Mouse (Mus musculus): ENCODE data around the gene Lhfp. TPM values are rescaled to one million over a fixed set of nuclear protein-coding genes. Genes with fewer than 3 reads are reported as not detected.

The Lhfp gene
- polyA plus RNA-seq, 1 experiment from 2014 or later: 77.0 TPM

DNA sequence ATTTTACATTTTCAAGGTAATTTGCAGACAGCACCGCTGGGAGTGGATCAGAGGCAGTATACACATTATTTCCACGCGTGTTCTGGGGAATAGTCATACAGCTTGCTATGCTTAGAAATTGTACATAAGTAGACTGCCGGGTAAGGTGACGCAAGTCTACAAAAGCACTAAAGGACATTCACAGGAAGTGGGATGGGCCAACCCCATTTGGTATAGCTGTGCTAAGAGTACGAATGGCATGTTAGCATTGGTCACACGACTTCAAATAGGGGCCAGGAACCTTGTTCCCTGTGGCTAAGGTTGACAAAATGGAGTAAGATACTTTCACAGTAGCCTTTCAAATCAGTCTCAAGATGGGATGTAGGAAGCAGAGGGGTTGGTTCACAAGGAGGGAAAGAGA is 4.4 kb upstream of the Lhfp start:
- Histone ChIP-seq H3K27me3 (ENCODE audit: control insufficient read depth, insufficient read depth, low read depth, low read length) (no peaks in the 10 kb centered on the region), H3K36me3 (ENCODE audit: control insufficient read depth, insufficient read depth, low read length) (no peaks in the 10 kb centered on the region), H3K27ac (ENCODE audit: low read length) (no peak overlapping the region), H3K4me1 (replicated peaks; ENCODE audit: control insufficient read depth, insufficient read depth, low read length) (peaks cover 6% of the 10 kb centered on the region; the same call in 1 of the 2 replicates), H3K9ac (ENCODE audit: low read length) (no peak overlapping the region), H3K4me3 (ENCODE audit: low read length) (no peak overlapping the region), H3K9me3 (ENCODE audit: control insufficient read depth, low read length) (no peaks in the 10 kb centered on the region), H3K4me2 (ENCODE audit: low read depth, low read length) (no peak overlapping the region)
- WGBS: 72% methylated on average over 7 of the region's 7 CpGs
- no peak for ATAC-seq (ENCODE audit: low read depth)

DNA sequence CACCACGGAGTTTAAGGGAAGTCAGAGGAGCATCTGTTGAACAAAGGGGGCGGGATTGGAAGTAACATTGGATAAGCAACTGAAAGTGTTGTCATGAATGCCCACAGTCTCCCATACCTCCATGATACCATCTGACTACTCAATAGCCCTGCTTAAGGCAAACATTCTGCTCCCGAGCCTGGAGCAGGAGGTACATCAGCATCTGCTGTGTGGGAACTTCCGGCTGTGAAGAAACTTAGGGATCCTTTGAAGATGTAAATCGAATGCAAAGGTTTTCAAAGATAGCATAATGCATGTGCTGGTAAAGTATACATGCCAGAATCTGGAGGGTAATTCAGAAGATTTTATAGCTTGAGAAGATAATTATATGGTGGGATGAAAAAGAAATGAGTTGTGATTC is 2.4 kb upstream of the Lhfp start:
- Histone ChIP-seq H3K27me3 (ENCODE audit: control insufficient read depth, insufficient read depth, low read depth, low read length) (no peaks in the 10 kb centered on the region), H3K4me3 (ENCODE audit: low read length) (no peak overlapping the region), H3K4me1 (replicated peaks; ENCODE audit: control insufficient read depth, insufficient read depth, low read length) (peaks cover 20% of the 10 kb centered on the region), H3K9me3 (ENCODE audit: control insufficient read depth, low read length) (no peaks in the 10 kb centered on the region), H3K9ac (ENCODE audit: low read length) (no peak overlapping the region), H3K36me3 (ENCODE audit: control insufficient read depth, insufficient read depth, low read length) (no peaks in the 10 kb centered on the region), H3K27ac (ENCODE audit: low read length) (no peak overlapping the region), H3K4me2 (ENCODE audit: low read depth, low read length) (no peak overlapping the region)
- 54% methylated on average over 5 of the region's 5 CpGs for WGBS
- no peak for ATAC-seq (ENCODE audit: low read depth)

DNA sequence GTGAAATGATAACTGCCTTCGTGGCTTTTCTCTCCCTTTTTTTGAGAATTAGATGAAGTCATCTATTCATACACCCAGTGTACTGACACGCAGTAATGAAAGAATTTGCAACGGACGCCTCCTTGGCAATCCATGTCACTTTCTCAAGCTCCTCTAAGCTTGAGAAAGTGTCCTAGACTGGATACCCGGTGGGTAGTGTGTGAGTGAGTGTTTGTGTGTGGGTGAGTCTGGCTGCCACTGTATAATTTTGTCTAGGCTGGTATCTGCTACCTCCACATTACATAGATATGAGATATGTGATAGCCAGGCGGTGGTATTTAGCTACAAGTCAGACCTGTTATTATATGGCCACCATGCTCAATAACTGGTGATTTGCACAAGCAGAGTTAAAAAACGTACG is 1.6 kb upstream of the Lhfp start:
- no peak overlapping the region for H3K4me2 ChIP-seq (ENCODE audit: low read depth, low read length)
- H3K9ac ChIP-seq (ENCODE audit: low read length): no peak overlapping the region
- no peaks in the 10 kb centered on the region for H3K36me3 ChIP-seq (ENCODE audit: control insufficient read depth, insufficient read depth, low read length)
- H3K27me3 ChIP-seq (ENCODE audit: control insufficient read depth, insufficient read depth, low read depth, low read length): no peaks in the 10 kb centered on the region
- H3K9me3 ChIP-seq (ENCODE audit: control insufficient read depth, low read length): no peaks in the 10 kb centered on the region
- H3K4me1 ChIP-seq (replicated peaks; ENCODE audit: control insufficient read depth, insufficient read depth, low read length): peaks cover 22% of the 10 kb centered on the region
- H3K4me3 ChIP-seq (ENCODE audit: low read length): no peak overlapping the region
- H3K27ac ChIP-seq (ENCODE audit: low read length): no peak overlapping the region
- no peak for ATAC-seq (ENCODE audit: low read depth)
- 65% methylated on average over 8 of the region's 8 CpGs for WGBS

DNA sequence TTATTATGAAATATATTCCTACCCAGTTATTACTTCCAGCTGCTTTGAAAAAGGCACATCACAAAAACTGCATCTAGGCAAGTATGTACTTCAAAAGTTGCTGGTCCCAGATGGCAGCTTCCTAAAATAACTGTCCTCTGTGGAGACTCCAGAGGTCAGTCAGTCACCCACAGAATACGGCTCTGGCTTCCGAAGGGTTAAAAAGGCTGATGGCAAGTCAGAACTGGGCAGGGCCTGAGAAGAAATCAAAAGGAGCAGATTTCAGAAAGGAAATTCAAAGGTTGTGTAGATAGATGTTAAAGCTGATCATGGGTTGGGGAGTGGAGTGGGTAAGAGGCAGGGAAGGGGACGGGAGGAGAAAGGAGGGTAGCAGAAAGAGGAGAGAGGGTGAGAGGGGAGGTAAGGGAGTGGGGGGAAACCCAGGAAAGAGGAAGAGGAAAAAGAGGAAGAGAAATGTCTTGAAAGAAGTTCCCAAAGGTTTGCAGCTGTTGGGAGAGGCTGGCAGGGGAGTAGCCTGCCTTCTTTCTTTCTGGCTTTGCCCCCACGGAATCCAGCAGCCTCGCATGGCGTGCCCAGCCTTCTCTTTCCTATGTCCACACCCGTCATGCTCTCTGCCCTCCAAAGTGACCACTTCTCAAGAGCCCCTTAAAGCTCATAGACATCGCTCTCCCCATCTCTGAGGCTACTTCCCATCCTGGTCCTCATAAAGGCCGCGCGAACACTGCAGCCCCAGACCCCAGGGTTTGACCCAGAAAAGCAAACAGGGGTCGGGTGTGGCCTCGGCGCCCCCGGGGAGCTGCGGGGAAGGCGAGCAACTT is 526 bp upstream of the Lhfp start:
- Histone ChIP-seq H3K27ac (ENCODE audit: low read length) (peak overlapping the region; percentile 49), H3K27me3 (ENCODE audit: control insufficient read depth, insufficient read depth, low read depth, low read length) (no peaks in the 10 kb centered on the region), H3K36me3 (ENCODE audit: control insufficient read depth, insufficient read depth, low read length) (no peaks in the 10 kb centered on the region), H3K4me2 (ENCODE audit: low read depth, low read length) (peak overlapping the region; percentile 94), H3K4me3 (ENCODE audit: low read length) (peak overlapping the region; percentile 81), H3K9ac (ENCODE audit: low read length) (peak overlapping the region; percentile 82), H3K4me1 (replicated peaks; ENCODE audit: control insufficient read depth, insufficient read depth, low read length) (peaks cover 26% of the 10 kb centered on the region), H3K9me3 (ENCODE audit: control insufficient read depth, low read length) (no peaks in the 10 kb centered on the region)
- peak; percentile 27 for ATAC-seq (ENCODE audit: low read depth)
- WGBS: 7% methylated on average over 17 of the region's 17 CpGs

DNA sequence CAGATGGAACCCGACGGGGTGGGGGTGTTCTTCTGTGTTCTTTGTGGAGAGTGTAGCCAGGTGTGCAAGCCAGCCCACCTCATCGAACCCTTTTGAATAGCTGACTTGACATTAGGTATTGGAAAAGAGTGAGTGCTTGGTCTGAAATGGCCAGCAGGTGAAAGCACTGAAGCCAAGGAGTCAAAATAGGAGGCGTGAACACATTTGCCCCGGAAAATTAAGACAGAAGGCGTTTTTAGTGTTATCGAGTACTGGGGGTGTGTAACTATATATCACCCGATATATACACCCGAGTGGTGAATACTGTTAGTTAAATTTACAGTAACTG is 876 bp downstream of the Lhfp start:
- Histone ChIP-seq H3K9ac (ENCODE audit: low read length) (peak overlapping the region; percentile 82), H3K27ac (ENCODE audit: low read length) (no peak overlapping the region), H3K9me3 (ENCODE audit: control insufficient read depth, low read length) (no peaks in the 10 kb centered on the region), H3K4me2 (ENCODE audit: low read depth, low read length) (peak overlapping the region; percentile 94), H3K4me3 (ENCODE audit: low read length) (peak overlapping the region; percentile 81), H3K4me1 (replicated peaks; ENCODE audit: control insufficient read depth, insufficient read depth, low read length) (peaks cover 30% of the 10 kb centered on the region), H3K27me3 (ENCODE audit: control insufficient read depth, insufficient read depth, low read depth, low read length) (no peaks in the 10 kb centered on the region), H3K36me3 (ENCODE audit: control insufficient read depth, insufficient read depth, low read length) (no peaks in the 10 kb centered on the region)
- 17% methylated on average over 9 of the region's 9 CpGs for WGBS
- no peak for ATAC-seq (ENCODE audit: low read depth)

DNA sequence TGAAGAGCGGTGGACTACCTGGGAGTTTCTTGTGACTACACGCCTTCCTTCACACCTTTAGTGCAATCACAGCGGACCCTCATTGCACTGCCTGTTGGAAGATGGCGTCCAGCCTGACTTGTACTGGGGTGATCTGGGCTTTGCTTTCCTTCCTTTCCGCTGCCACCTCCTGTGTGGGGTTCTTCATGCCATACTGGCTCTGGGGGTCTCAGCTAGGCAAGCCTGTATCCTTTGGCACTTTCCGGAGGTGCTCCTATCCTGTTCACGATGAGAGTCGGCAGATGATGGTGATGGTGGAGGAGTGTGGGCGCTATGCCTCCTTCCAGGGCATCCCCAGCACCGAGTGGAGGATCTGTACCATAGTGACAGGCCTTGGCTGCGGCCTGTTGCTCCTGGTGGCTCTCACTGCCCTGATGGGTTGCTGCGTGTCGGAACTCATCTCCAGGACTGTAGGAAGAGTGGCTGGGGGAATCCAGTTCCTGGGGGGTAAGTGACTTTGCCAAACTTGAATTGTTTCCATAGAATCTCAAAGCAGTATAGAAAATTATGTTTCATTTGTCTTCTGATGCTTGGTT is 2.0 kb downstream of the Lhfp start:
- peaks cover 30% of the 10 kb centered on the region for H3K4me1 ChIP-seq (replicated peaks; ENCODE audit: control insufficient read depth, insufficient read depth, low read length)
- H3K4me2 ChIP-seq (ENCODE audit: low read depth, low read length): peak overlapping the region; percentile 94
- H3K4me3 ChIP-seq (ENCODE audit: low read length): peak overlapping the region; percentile 81
- H3K9me3 ChIP-seq (ENCODE audit: control insufficient read depth, low read length): no peaks in the 10 kb centered on the region
- peak overlapping the region; percentile 12 for H3K9ac ChIP-seq (ENCODE audit: low read length)
- ATAC-seq (ENCODE audit: low read depth): no peak
- WGBS: 84% methylated on average over 13 of the region's 13 CpGs
- H3K36me3 ChIP-seq (ENCODE audit: control insufficient read depth, insufficient read depth, low read length): no peaks in the 10 kb centered on the region
- peak overlapping the region; percentile 60; the same call in 1 of the 2 replicates for H3K27ac ChIP-seq (ENCODE audit: low read length)
- no peaks in the 10 kb centered on the region for H3K27me3 ChIP-seq (ENCODE audit: control insufficient read depth, insufficient read depth, low read depth, low read length)

DNA sequence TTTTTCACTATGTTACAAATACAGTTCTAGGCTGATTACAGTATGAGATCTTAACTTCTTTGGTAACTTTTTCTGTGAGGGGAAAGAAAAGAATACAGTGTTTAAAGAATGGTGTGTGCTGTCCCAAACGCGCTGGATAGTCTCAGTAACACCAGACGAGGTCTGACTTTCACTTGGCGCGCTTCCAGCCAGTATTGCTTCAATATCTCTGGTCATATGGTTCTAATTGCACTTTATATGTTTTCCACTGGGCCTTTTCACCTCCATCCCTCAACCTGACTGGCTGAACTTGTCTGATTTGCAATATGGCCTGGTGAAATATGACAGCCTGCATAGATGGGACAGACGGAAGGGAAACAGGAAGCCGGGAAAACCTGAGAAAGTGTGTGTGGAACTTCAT is 2.9 kb downstream of the Lhfp start:
- H3K36me3 ChIP-seq (ENCODE audit: control insufficient read depth, insufficient read depth, low read length): no peaks in the 10 kb centered on the region
- peak overlapping the region; percentile 33 for H3K4me3 ChIP-seq (ENCODE audit: low read length)
- H3K4me2 ChIP-seq (ENCODE audit: low read depth, low read length): peak overlapping the region; percentile 57
- 36% methylated on average over 7 of the region's 7 CpGs for whole genome bisulfite sequencing
- peak overlapping the region; percentile 86 for H3K27ac ChIP-seq (ENCODE audit: low read length)
- H3K9ac ChIP-seq (ENCODE audit: low read length): peak overlapping the region; percentile 49; the same call in 1 of the 2 replicates
- H3K4me1 ChIP-seq (replicated peaks; ENCODE audit: control insufficient read depth, insufficient read depth, low read length): peaks cover 30% of the 10 kb centered on the region
- H3K27me3 ChIP-seq (ENCODE audit: control insufficient read depth, insufficient read depth, low read depth, low read length): no peaks in the 10 kb centered on the region
- ATAC-seq (ENCODE audit: low read depth): peak; percentile 72
- no peaks in the 10 kb centered on the region for H3K9me3 ChIP-seq (ENCODE audit: control insufficient read depth, low read length)

DNA sequence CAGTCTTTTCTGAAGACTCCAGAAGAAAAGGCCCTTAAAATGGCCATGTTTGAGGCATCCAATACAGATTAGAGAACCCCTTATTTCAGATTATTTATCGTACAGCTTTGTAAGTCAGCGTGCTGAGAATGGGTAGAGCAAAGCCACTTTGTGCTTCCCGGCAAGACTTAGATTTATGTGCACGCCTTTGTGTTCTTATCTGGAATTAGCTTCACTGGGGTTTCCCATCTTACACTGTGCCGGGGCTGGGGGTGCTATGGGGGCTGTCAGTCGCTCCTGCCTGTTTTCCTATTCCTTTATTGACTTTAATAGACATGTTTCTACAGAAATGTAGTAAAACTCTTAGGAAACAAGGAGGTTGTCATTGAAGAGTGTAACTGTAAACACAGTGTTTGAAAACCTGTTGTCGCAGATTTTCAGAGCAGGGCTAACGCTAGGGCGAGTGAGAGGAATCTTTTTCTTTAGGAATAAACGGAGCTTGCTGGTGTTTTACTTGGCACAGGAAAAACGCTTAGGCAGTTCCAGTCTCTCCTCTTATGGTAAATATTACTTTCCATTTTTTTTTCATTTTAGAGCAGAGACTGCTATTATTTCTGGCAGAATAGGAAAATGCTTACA is 3.5 kb downstream of the Lhfp start:
- WGBS: 34% methylated on average over 11 of the region's 11 CpGs
- Histone ChIP-seq H3K27me3 (ENCODE audit: control insufficient read depth, insufficient read depth, low read depth, low read length) (no peaks in the 10 kb centered on the region), H3K9me3 (ENCODE audit: control insufficient read depth, low read length) (no peaks in the 10 kb centered on the region), H3K27ac (ENCODE audit: low read length) (peak overlapping the region; percentile 86), H3K4me3 (ENCODE audit: low read length) (peak overlapping the region; percentile 33), H3K4me2 (ENCODE audit: low read depth, low read length) (peak overlapping the region; percentile 57), H3K36me3 (ENCODE audit: control insufficient read depth, insufficient read depth, low read length) (no peaks in the 10 kb centered on the region), H3K9ac (ENCODE audit: low read length) (peak overlapping the region; percentile 49), H3K4me1 (replicated peaks; ENCODE audit: control insufficient read depth, insufficient read depth, low read length) (peaks cover 30% of the 10 kb centered on the region)
- no peak for ATAC-seq (ENCODE audit: low read depth)

DNA sequence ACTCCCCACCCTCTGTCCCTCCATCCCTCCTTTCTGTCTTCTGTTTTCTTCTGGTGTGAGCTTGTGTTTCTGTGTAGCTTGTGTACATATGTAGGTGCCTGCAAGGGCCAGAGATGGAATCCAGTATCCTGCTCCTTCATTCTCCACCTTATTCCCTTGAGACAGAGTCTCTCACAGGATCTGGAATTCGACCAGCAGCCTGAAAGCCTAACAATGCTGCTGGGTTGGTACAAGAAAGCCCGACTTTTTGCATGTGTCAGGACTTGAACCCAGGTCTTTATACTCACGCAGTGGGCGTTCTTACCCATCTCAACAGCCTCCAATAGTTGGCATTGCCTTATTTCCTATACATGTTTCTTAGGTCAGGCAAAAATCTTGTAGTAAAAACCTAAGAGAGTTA is 4.4 kb downstream of the Lhfp start:
- Histone ChIP-seq H3K4me3 (ENCODE audit: low read length) (no peak overlapping the region), H3K4me1 (replicated peaks; ENCODE audit: control insufficient read depth, insufficient read depth, low read length) (peaks cover 29% of the 10 kb centered on the region), H3K9me3 (ENCODE audit: control insufficient read depth, low read length) (no peaks in the 10 kb centered on the region), H3K4me2 (ENCODE audit: low read depth, low read length) (peak overlapping the region; percentile 22; the same call in 1 of the 2 replicates), H3K9ac (ENCODE audit: low read length) (no peak overlapping the region), H3K27me3 (ENCODE audit: control insufficient read depth, insufficient read depth, low read depth, low read length) (no peaks in the 10 kb centered on the region), H3K27ac (ENCODE audit: low read length) (peak overlapping the region; percentile 4; the same call in 1 of the 2 replicates), H3K36me3 (ENCODE audit: control insufficient read depth, insufficient read depth, low read length) (no peaks in the 10 kb centered on the region)
- WGBS: 86% methylated on average over 4 of the region's 4 CpGs
- ATAC-seq (ENCODE audit: low read depth): no peak
